26 mouse cellular contexts compared by ENCODE assay signal in genomic region chr8:3546511-3546910, GRCm38 (mm10). TPM values are rescaled to one million over a fixed set of nuclear protein-coding genes. Genes with fewer than 3 reads are reported as not detected.
DNase-seq lines count a peak whose midpoint lies in the region; ATAC-seq and TF ChIP-seq lines count a peak whose summit lies in the region.
"Had no signal": no experiment of that assay in that cellular context is flagged by ENCODE, and none has a peak within 500 bp of the region (broad histone marks: within the 10 kb centered on the region; RNA-seq: fewer than 3 reads in every experiment).

No protein-coding gene starts in this region.

- DNase-seq in heart, adult 11 months: peak; percentile 48
- no peak for DNase-seq in heart, postnatal 4 days
- DNase-seq in ES-E14 (ENCODE audit: low read depth, low spot score): no peak
- peak; percentile 70 for DNase-seq in ZHBTc4 (ENCODE audit: low read depth, low spot score)
- DNase-seq in thymus, postnatal 4 days: no peak
- DNase-seq: adrenal gland, adult 2 months; adrenal gland, postnatal 10 days; adrenal gland, postnatal 25 days; B cell, adult 2 months; cerebellum, adult 11 months; cerebellum, adult 18-20 months; cerebellum, adult 8-10 months; cerebellum, adult 9-11 months; cerebellum, postnatal 14 days; cerebellum, postnatal 36 days; embryo, embryonic 11 days had no signal

- ATAC-seq in hindbrain, embryonic 12.5 days (ENCODE audit: low FRiP score): no peak
- ATAC-seq: CD4-positive, CD25-positive, alpha-beta regulatory T cell, adult 4 months; forebrain, embryonic 14.5 days; forebrain, embryonic 16.5 days had no signal

- H3K36me3 ChIP-seq in ES-E14 (ENCODE audit: control insufficient read depth, insufficient read depth, low read length, poor library complexity, severe bottlenecking): peaks cover 18% of the 10 kb centered on the region
- peaks cover 37% of the 10 kb centered on the region for H3K36me3 ChIP-seq in hindbrain, embryonic 12.5 days

- H3K9ac ChIP-seq in ES-E14 (ENCODE audit: insufficient read depth, low read depth, low read length, poor library complexity, severe bottlenecking): no peak overlapping the region
- no peak overlapping the region for H3K9ac ChIP-seq in hindbrain, embryonic 12.5 days
- H3K9ac ChIP-seq: embryonic facial prominence, embryonic 13.5 days; embryonic facial prominence, embryonic 15.5 days; forebrain, embryonic 12.5 days had no signal

- in situ Hi-C loops in ES-E14 (cut with MboI; ENCODE audit: low sequenced_read_pairs in 2 of 2, unreplicated experiment in 2 of 2): no loop called here

- peaks cover 3 to 5% of the 10 kb centered on the region in 2 experiments; a peak in 3 of 4 replicates for H3K4me1 ChIP-seq in ES-E14 (ENCODE audit: control insufficient read depth in 2 of 2, insufficient read depth in 2 of 2, low read length in 2 of 2, poor library complexity in 1 of 2)
- no peaks in the 10 kb centered on the region for H3K4me1 ChIP-seq in hindbrain, embryonic 12.5 days
- H3K4me1 ChIP-seq: embryonic facial prominence, embryonic 13.5 days; embryonic facial prominence, embryonic 15.5 days; forebrain, embryonic 10.5 days; forebrain, embryonic 12.5 days had no signal

- H3K4me2 ChIP-seq in hindbrain, embryonic 12.5 days (replicated peaks): no peak overlapping the region
- H3K4me2 ChIP-seq: embryonic facial prominence, embryonic 13.5 days; embryonic facial prominence, embryonic 15.5 days; forebrain, embryonic 12.5 days had no signal

- H3K9me3 ChIP-seq in ES-E14 (ENCODE audit: control insufficient read depth, insufficient read depth, low read depth, low read length): no peaks in the 10 kb centered on the region
- no peaks in the 10 kb centered on the region for H3K9me3 ChIP-seq in hindbrain, embryonic 12.5 days (replicated peaks)
- H3K9me3 ChIP-seq: forebrain, embryonic 10.5 days; forebrain, embryonic 12.5 days had no signal

- no peaks in the 10 kb centered on the region for H3K27me3 ChIP-seq in hindbrain, embryonic 12.5 days
- H3K27me3 ChIP-seq: CH12.LX; embryonic facial prominence, embryonic 13.5 days; embryonic facial prominence, embryonic 15.5 days; forebrain, embryonic 12.5 days had no signal

- peak overlapping the region; percentile 87; the same call in 1 of the 2 replicates for H3K27ac ChIP-seq in ES-E14 (ENCODE audit: insufficient read depth, low read depth, low read length, poor library complexity, severe bottlenecking)
- no peak overlapping the region for H3K27ac ChIP-seq in hindbrain, embryonic 12.5 days
- H3K27ac ChIP-seq: embryonic facial prominence, embryonic 13.5 days; embryonic facial prominence, embryonic 15.5 days; forebrain, embryonic 10.5 days; forebrain, embryonic 12.5 days had no signal

- H3K4me3 ChIP-seq in ES-E14 (ENCODE audit: insufficient read depth in 1 of 2, low read depth in 1 of 2, low read length in 2 of 2, poor library complexity in 1 of 2, severe bottlenecking in 1 of 2): no peak overlapping the region
- no peak overlapping the region for H3K4me3 ChIP-seq in hindbrain, embryonic 12.5 days
- H3K4me3 ChIP-seq: embryonic facial prominence, embryonic 13.5 days; embryonic facial prominence, embryonic 15.5 days; erythroblast, embryonic 14.5 days; forebrain, embryonic 10.5 days; forebrain, embryonic 12.5 days had no signal

- 90% methylated on average over 2 of the region's 2 CpGs for whole genome bisulfite sequencing in hindbrain, embryonic 12.5 days

TF ChIP-seq in ES-E14, 5 proteins besides CTCF, POLR2A, EP300 and RAD21:
- TF ChIP-seq CHD2 (IDR thresholded peaks at IDR 0.05; ENCODE audit: low read depth, low read length): no peak
- no peak for TF ChIP-seq MAFK (IDR thresholded peaks at IDR 0.05; ENCODE audit: insufficient read depth, low read depth, low read length)
TF ChIP-seq in ES-E14: peak in this region for 0.

RNA-seq across cellular contexts. Expression of gene C330021F23Rik, which starts 21.3 kb away (rescaled TPM):
- total RNA-seq in heart, postnatal 4 days (2021): 1 to 10 TPM; 1.1 to 2.2 TPM
- 4.5 and 4.6 TPM in 2 replicates for total RNA-seq in ES-E14 (2012; rRNA removed)
- polyA plus RNA-seq in hindbrain, embryonic 12.5 days (2016; fragmentation: Nextera tagmentation; extraction: Ambion mirVana): 1.5 and 2.0 TPM in 2 replicates
- total RNA-seq: adrenal gland, adult 2 months; adrenal gland, postnatal 25 days had no signal
- polyA plus RNA-seq: adrenal gland, adult 2 months; erythroblast, embryonic 14.5 days had no signal

RNA-seq across cellular contexts. Expression of gene Pnpla6, which starts 31.3 kb away (rescaled TPM):
- total RNA-seq in heart, postnatal 4 days (2021): 10 to 100 TPM; 15.1 to 15.9 TPM
- total RNA-seq in ES-E14 (2012; rRNA removed): 125 and 201 TPM in 2 replicates
- 32.6 and 38.9 TPM in 2 replicates for polyA plus RNA-seq in hindbrain, embryonic 12.5 days (2016; fragmentation: Nextera tagmentation; extraction: Ambion mirVana)

RNA-seq across cellular contexts. Expression of gene Camsap3, which starts 40.6 kb away (rescaled TPM):
- total RNA-seq in heart, postnatal 4 days (2021): 1 to 10 TPM; 1.5 to 2.9 TPM
- 22.4 and 36.8 TPM in 2 replicates for total RNA-seq in ES-E14 (2012; rRNA removed)
- polyA plus RNA-seq in hindbrain, embryonic 12.5 days (2016; fragmentation: Nextera tagmentation; extraction: Ambion mirVana): 26.8 and 27.4 TPM in 2 replicates
- polyA plus RNA-seq: CD4-positive, CD25-positive, alpha-beta regulatory T cell, adult 4 months had no signal

RNA-seq across cellular contexts. Expression of gene Mcoln1, which starts 46.3 kb away (rescaled TPM):
- 10 to 100 TPM; 26.4 to 29.0 TPM for total RNA-seq in heart, postnatal 4 days (2021)
- total RNA-seq in ES-E14 (2012; rRNA removed): 48.6 and 79.9 TPM in 2 replicates
- polyA plus RNA-seq in hindbrain, embryonic 12.5 days (2016; fragmentation: Nextera tagmentation; extraction: Ambion mirVana): 79.5 and 83.2 TPM in 2 replicates

RNA-seq across cellular contexts. Expression of gene Zfp358, which starts 53.6 kb away (rescaled TPM):
- 10 to 100 TPM; 24.6 to 26.1 TPM for total RNA-seq in heart, postnatal 4 days (2021)
- 5.1 and 7.1 TPM in 2 replicates for total RNA-seq in ES-E14 (2012; rRNA removed)
- 77.9 and 79.9 TPM in 2 replicates for polyA plus RNA-seq in hindbrain, embryonic 12.5 days (2016; fragmentation: Nextera tagmentation; extraction: Ambion mirVana)

Comparison
In these comparisons a context has a peak if more than half of its experiments do, and no peak if none do; other contexts are left out.
1. DNase-seq: peak in heart, adult 11 months (single experiment) and ZHBTc4 (single experiment); none in heart, postnatal 4 days (single experiment), ES-E14 (single experiment) and thymus, postnatal 4 days (single experiment).